Mouse (Mus musculus): ENCODE measurements at regions not wholly inside any gene's neighbourhood (a gene's known extent, or its start where the extent isn't known, plus 50 kb on each side); places are given as distances from the start of the nearest gene placed in this dataset.

- Histone ChIP-seq H3K27ac (ENCODE audit: insufficient read depth, low read depth, low read length, poor library complexity, severe bottlenecking) (no peak overlapping the region), H3K36me3 (ENCODE audit: control insufficient read depth, insufficient read depth, low read length, poor library complexity, severe bottlenecking) (no peaks in the 10 kb centered on the region), H3K4me1 (ENCODE audit: control insufficient read depth in 2 of 2, insufficient read depth in 2 of 2, low read length in 2 of 2, poor library complexity in 1 of 2) (no peaks in the 10 kb centered on the region), H3K9ac (ENCODE audit: insufficient read depth, low read depth, low read length, poor library complexity, severe bottlenecking) (no peak overlapping the region), H3K4me3 (ENCODE audit: insufficient read depth in 1 of 2, low read depth in 1 of 2, low read length in 2 of 2, poor library complexity in 1 of 2, severe bottlenecking in 1 of 2) (no peak overlapping the region), H3K9me3 (ENCODE audit: control insufficient read depth, insufficient read depth, low read depth, low read length) (no peaks in the 10 kb centered on the region)
- TF ChIP-seq CHD2 (IDR thresholded peaks at IDR 0.05; ENCODE audit: low read depth, low read length) (no peak), ZNF384 (IDR thresholded peaks at IDR 0.05; ENCODE audit: low read depth, low read length) (no peak), HCFC1 (IDR thresholded peaks at IDR 0.05; ENCODE audit: borderline replicate concordance, insufficient read depth, low read length) (no peak), MAFK (IDR thresholded peaks at IDR 0.05; ENCODE audit: insufficient read depth, low read depth, low read length) (no peak), ZC3H11A (IDR thresholded peaks at IDR 0.05; ENCODE audit: borderline replicate concordance, low read depth, low read length) (no peak)
- in situ Hi-C loops (cut with MboI; ENCODE audit: low sequenced_read_pairs in 2 of 2, unreplicated experiment in 2 of 2): no loop called here
- no peak for DNase-seq (ENCODE audit: low read depth, low spot score)
These were observed 1359.3 kb upstream of the A1bg start for GRCm38 (mm10) chr15:62282116-62282515.

- TF ChIP-seq ZNF384 (IDR thresholded peaks at IDR 0.05; ENCODE audit: low read depth, low read length): no peak
- no peak for TF ChIP-seq ZC3H11A (IDR thresholded peaks at IDR 0.05; ENCODE audit: borderline replicate concordance, low read depth, low read length)
- TF ChIP-seq HCFC1 (IDR thresholded peaks at IDR 0.05; ENCODE audit: borderline replicate concordance, insufficient read depth, low read length): no peak
- TF ChIP-seq CHD2 (IDR thresholded peaks at IDR 0.05; ENCODE audit: low read depth, low read length): no peak
- no peak for TF ChIP-seq MAFK (IDR thresholded peaks at IDR 0.05; ENCODE audit: insufficient read depth, low read depth, low read length)
- in situ Hi-C loops (cut with MboI; ENCODE audit: low sequenced_read_pairs in 2 of 2, unreplicated experiment in 2 of 2): no loop called here
- Histone ChIP-seq H3K27ac (ENCODE audit: insufficient read depth, low read depth, low read length, poor library complexity, severe bottlenecking) (no peak overlapping the region), H3K4me3 (ENCODE audit: insufficient read depth in 1 of 2, low read depth in 1 of 2, low read length in 2 of 2, poor library complexity in 1 of 2, severe bottlenecking in 1 of 2) (no peak overlapping the region), H3K9me3 (ENCODE audit: control insufficient read depth, insufficient read depth, low read depth, low read length) (no peaks in the 10 kb centered on the region), H3K36me3 (ENCODE audit: control insufficient read depth, insufficient read depth, low read length, poor library complexity, severe bottlenecking) (no peaks in the 10 kb centered on the region), H3K4me1 (ENCODE audit: control insufficient read depth in 2 of 2, insufficient read depth in 2 of 2, low read length in 2 of 2, poor library complexity in 1 of 2) (no peaks in the 10 kb centered on the region), H3K9ac (ENCODE audit: insufficient read depth, low read depth, low read length, poor library complexity, severe bottlenecking) (no peak overlapping the region)
- no peak for DNase-seq (ENCODE audit: low read depth, low spot score)
These were observed 1356.7 kb upstream of the A1bg start for GRCm38 (mm10) chr15:62279526-62279925.

- Histone ChIP-seq H3K4me1 (ENCODE audit: control insufficient read depth in 2 of 2, insufficient read depth in 2 of 2, low read length in 2 of 2, poor library complexity in 1 of 2) (no peaks in the 10 kb centered on the region), H3K27ac (ENCODE audit: insufficient read depth, low read depth, low read length, poor library complexity, severe bottlenecking) (no peak overlapping the region), H3K4me3 (ENCODE audit: insufficient read depth in 1 of 2, low read depth in 1 of 2, low read length in 2 of 2, poor library complexity in 1 of 2, severe bottlenecking in 1 of 2) (no peak overlapping the region), H3K36me3 (ENCODE audit: control insufficient read depth, insufficient read depth, low read length, poor library complexity, severe bottlenecking) (no peaks in the 10 kb centered on the region), H3K9me3 (ENCODE audit: control insufficient read depth, insufficient read depth, low read depth, low read length) (no peaks in the 10 kb centered on the region), H3K9ac (ENCODE audit: insufficient read depth, low read depth, low read length, poor library complexity, severe bottlenecking) (no peak overlapping the region)
- TF ChIP-seq ZNF384 (IDR thresholded peaks at IDR 0.05; ENCODE audit: low read depth, low read length) (no peak), MAFK (IDR thresholded peaks at IDR 0.05; ENCODE audit: insufficient read depth, low read depth, low read length) (no peak), HCFC1 (IDR thresholded peaks at IDR 0.05; ENCODE audit: borderline replicate concordance, insufficient read depth, low read length) (no peak), CHD2 (IDR thresholded peaks at IDR 0.05; ENCODE audit: low read depth, low read length) (no peak), ZC3H11A (IDR thresholded peaks at IDR 0.05; ENCODE audit: borderline replicate concordance, low read depth, low read length) (no peak)
- no peak for DNase-seq (ENCODE audit: low read depth, low spot score)
- in situ Hi-C loops (cut with MboI; ENCODE audit: low sequenced_read_pairs in 2 of 2, unreplicated experiment in 2 of 2): no loop called here
These were observed 1352.0 kb upstream of the A1bg start for GRCm38 (mm10) chr15:62274818-62275217.

- TF ChIP-seq ZNF384 (IDR thresholded peaks at IDR 0.05; ENCODE audit: low read depth, low read length): no peak
- TF ChIP-seq CHD2 (IDR thresholded peaks at IDR 0.05; ENCODE audit: low read depth, low read length): no peak
- no peak for TF ChIP-seq HCFC1 (IDR thresholded peaks at IDR 0.05; ENCODE audit: borderline replicate concordance, insufficient read depth, low read length)
- no peak for TF ChIP-seq MAFK (IDR thresholded peaks at IDR 0.05; ENCODE audit: insufficient read depth, low read depth, low read length)
- no peak for TF ChIP-seq ZC3H11A (IDR thresholded peaks at IDR 0.05; ENCODE audit: borderline replicate concordance, low read depth, low read length)
- Histone ChIP-seq H3K27ac (ENCODE audit: insufficient read depth, low read depth, low read length, poor library complexity, severe bottlenecking) (no peak overlapping the region), H3K9me3 (ENCODE audit: control insufficient read depth, insufficient read depth, low read depth, low read length) (no peaks in the 10 kb centered on the region), H3K36me3 (ENCODE audit: control insufficient read depth, insufficient read depth, low read length, poor library complexity, severe bottlenecking) (no peaks in the 10 kb centered on the region), H3K4me3 (ENCODE audit: insufficient read depth in 1 of 2, low read depth in 1 of 2, low read length in 2 of 2, poor library complexity in 1 of 2, severe bottlenecking in 1 of 2) (no peak overlapping the region), H3K4me1 (ENCODE audit: control insufficient read depth in 2 of 2, insufficient read depth in 2 of 2, low read length in 2 of 2, poor library complexity in 1 of 2) (no peaks in the 10 kb centered on the region), H3K9ac (ENCODE audit: insufficient read depth, low read depth, low read length, poor library complexity, severe bottlenecking) (no peak overlapping the region)
- no peak for DNase-seq (ENCODE audit: low read depth, low spot score)
- in situ Hi-C loops (cut with MboI; ENCODE audit: low sequenced_read_pairs in 2 of 2, unreplicated experiment in 2 of 2): no loop called here
These were observed 1351.2 kb upstream of the A1bg start for GRCm38 (mm10) chr15:62273855-62274488.

All from ES-E14 (cell line).